Mouse (Mus musculus) effector memory CD4-positive, alpha-beta T cell, adult 7 months (primary cell): ENCODE data around the gene Ctnnbl1. TPM values are rescaled to one million over a fixed set of nuclear protein-coding genes. Genes with fewer than 3 reads are reported as not detected.

Source experiments
- polyA plus RNA-seq: library from polyadenylated mRNA; unstranded; fragments of 100-300 nt; shearing (Covaris generic); gene quantifications from one replicate; pipeline ENCODE4 v1.2.1, GENCODE M21; 2017

The Ctnnbl1 gene
- 61.1 TPM for polyA plus RNA-seq

GRCm38 (mm10) chr2:157736854-157737850 lies at the start of gene Ctnnbl1:
Gene Ctnnbl1, plus strand, starts transcription at chr2:157737401.

GRCm38 (mm10) chr2:157914105-157914764 lies 177.0 kb downstream of the Ctnnbl1 start, which contains the start of gene Vstm2l:
Gene Vstm2l, plus strand, starts transcription at chr2:157914653.

Other genes starting within 250 kb of the Ctnnbl1 start
- 1.0 TPM for gene Nnat, start 177.3 kb upstream of the Ctnnbl1 start, polyA plus RNA-seq
- gene Blcap, start 166.1 kb upstream of the Ctnnbl1 start, polyA plus RNA-seq, result 20.3 TPM
- not detected for gene Vstm2l, start 177.3 kb downstream of the Ctnnbl1 start, polyA plus RNA-seq